Mouse (Mus musculus): Measurements from ENCODE around the gene Hist1h4i. TPM values are rescaled to one million over a fixed set of nuclear protein-coding genes. Genes with fewer than 3 reads are reported as not detected.
"Not testable (repeated sequence)": the region's sequence is repeated elsewhere in the genome, so short reads cannot be mapped to it uniquely, and the experiment has no call there.

The Hist1h4i gene
- polyA plus RNA-seq, 1 experiment = 15.7 TPM

DNA sequence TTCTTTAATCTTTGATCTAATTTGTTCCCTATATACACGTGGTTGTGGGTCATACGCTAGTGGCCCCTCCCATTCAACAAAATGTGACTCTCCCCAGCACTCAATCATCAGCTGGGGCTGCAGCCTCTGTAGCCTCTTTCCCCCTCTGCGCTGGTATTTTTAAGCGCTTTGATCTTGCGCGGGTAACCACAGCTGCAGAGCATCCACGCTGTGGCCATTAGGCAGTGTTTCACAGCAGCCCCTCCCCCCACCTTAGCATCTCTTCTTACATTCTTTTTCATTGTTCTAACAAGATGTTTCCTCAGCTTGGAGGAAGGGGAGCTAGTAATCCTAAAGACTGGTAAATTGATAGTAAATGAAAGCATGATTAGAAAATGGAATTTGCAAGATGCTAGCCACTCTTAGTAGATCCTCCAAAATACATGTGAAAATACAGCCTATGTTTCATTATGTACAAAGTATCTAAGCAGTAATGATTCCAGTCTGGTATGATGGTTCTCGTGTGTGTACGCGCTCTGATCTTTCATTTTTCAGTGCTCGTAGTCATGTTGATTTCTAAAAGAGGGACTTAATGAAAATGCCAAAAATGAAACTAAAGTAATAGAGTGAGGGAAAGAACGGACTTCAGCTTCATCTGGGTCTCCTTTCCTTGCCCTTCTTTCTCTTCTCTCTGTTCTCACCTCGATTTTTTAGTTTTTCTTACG is 8.7 kb upstream of the Hist1h4i start:
- Histone ChIP-seq H3K27ac (ENCODE audit: insufficient read depth, low read length) (no peak overlapping the region), H3K4me3 (ENCODE audit: extremely low read depth, insufficient read depth, insufficient read length) (peak overlapping the region; percentile 60), H3K27me3 (ENCODE audit: control insufficient read depth, insufficient read depth, low read length) (no peaks in the 10 kb centered on the region), H3K4me1 (ENCODE audit: control insufficient read depth, insufficient read depth, insufficient read length) (no peaks in the 10 kb centered on the region; the same call in none of the 2 replicates), H3K36me3 (ENCODE audit: control insufficient read depth, insufficient read depth, low read length) (no peaks in the 10 kb centered on the region)
- no peak for DNase-seq (ENCODE audit: low read depth in 1 of 2, low spot score in 2 of 2)
- WGBS = under 1% methylated on average over 14 of the region's 14 CpGs
- no peak for TF ChIP-seq POLR2A (IDR thresholded peaks at IDR 0.05; ENCODE audit: low read depth, low read length)
- no peak for TF ChIP-seq CTCF (IDR thresholded peaks at IDR 0.05; ENCODE audit: extremely low read depth, insufficient read depth, insufficient read length, insufficient replicate concordance)

DNA sequence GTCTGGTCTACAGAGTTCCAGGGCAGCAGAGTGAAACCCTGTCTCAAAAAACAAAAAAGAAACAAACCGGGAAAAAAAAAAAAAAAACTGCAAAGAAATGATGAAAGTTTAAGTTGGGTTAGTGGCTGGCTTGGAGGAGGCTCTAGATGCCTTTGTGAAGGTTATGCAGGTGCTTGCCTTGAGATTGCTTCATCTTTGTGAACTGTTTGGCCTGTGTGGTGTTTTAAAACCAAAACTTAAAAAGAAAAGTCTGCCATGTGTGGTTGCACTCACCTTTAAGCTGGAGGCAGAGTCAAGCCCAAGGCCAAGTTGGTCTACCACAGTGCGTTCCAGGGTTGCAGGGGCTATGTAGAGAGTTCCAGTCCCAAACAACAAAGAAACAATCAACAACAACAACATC is 7.9 kb upstream of the Hist1h4i start:
- no peaks in the 10 kb centered on the region; the same call in none of the 2 replicates for H3K4me1 ChIP-seq (ENCODE audit: control insufficient read depth, insufficient read depth, insufficient read length)
- no peak for TF ChIP-seq POLR2A (IDR thresholded peaks at IDR 0.05; ENCODE audit: low read depth, low read length)
- H3K27ac ChIP-seq (ENCODE audit: insufficient read depth, low read length) = no peak overlapping the region
- no peak overlapping the region for H3K4me3 ChIP-seq (ENCODE audit: extremely low read depth, insufficient read depth, insufficient read length)
- no peaks in the 10 kb centered on the region for H3K27me3 ChIP-seq (ENCODE audit: control insufficient read depth, insufficient read depth, low read length)
- no peaks in the 10 kb centered on the region for H3K36me3 ChIP-seq (ENCODE audit: control insufficient read depth, insufficient read depth, low read length)
- 58% methylated on average over 2 of the region's 2 CpGs for WGBS
- DNase-seq (ENCODE audit: low read depth in 1 of 2, low spot score in 2 of 2) = no peak

DNA sequence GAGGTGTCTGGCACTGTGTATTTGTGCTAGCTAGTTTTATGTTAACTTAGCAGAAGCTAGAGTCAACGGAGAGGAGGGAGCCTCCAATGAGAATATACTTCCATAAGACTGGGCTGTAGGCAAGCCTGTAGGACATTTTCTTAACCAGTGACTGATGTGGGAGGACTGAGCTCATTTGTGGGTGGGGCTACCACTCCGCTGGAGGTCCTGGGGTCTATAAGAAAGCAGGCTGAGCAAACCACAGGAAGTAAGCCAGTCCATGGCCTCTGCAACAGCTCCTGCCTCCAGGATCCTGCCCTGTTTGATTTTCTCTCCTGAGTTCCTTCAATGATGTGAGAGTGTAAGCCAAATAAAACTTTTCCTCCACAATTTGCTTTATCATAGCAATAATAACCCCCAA is 4.1 kb upstream of the Hist1h4i start:
- DNase-seq (ENCODE audit: low read depth in 1 of 2, low spot score in 2 of 2) = no peak
- Histone ChIP-seq H3K27me3 (ENCODE audit: control insufficient read depth, insufficient read depth, low read length) (no peaks in the 10 kb centered on the region), H3K4me3 (ENCODE audit: extremely low read depth, insufficient read depth, insufficient read length) (no peak overlapping the region), H3K36me3 (ENCODE audit: control insufficient read depth, insufficient read depth, low read length) (no peaks in the 10 kb centered on the region), H3K27ac (ENCODE audit: insufficient read depth, low read length) (no peak overlapping the region), H3K4me1 (ENCODE audit: control insufficient read depth, insufficient read depth, insufficient read length) (no peaks in the 10 kb centered on the region; the same call in 1 of the 2 replicates)
- 44% methylated on average over 2 of the region's 2 CpGs for WGBS
- no peak for TF ChIP-seq POLR2A (IDR thresholded peaks at IDR 0.05; ENCODE audit: low read depth, low read length)
- no peak for TF ChIP-seq CTCF (IDR thresholded peaks at IDR 0.05; ENCODE audit: extremely low read depth, insufficient read depth, insufficient read length, insufficient replicate concordance)

DNA sequence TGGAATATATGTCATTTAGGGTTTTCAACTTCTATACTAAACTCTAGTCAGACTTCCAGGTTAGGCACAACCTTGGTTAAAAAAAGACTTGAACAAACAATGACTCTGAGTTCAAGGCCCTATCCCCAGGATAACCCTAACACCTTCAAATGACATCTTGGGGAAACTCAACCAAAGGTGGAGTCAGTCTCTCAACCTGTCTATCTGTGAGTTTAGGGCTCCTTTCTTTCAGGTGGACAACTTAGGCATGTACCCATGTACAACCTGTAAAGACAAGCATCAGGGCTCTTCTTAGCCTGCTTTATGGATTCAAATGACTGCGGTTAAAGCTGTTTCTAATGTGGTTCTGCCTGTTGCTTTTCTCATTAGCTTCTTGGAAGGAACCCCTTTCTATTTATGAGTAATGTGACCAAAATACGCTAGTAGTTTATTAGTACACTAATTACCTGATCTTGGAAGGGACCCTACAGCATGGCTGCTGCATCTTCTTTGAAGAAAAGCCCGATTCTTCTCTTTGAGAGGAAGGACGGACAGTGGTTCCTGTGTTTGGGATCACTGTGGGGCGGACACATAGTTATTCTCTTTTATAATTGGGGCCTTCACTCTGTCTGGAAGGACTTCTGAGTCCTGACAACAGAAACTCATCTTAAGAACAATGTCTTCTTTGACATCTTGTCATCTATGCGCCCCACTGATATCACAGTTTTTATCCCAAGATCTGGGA is 3.4 kb upstream of the Hist1h4i start:
- Histone ChIP-seq H3K27ac (ENCODE audit: insufficient read depth, low read length) (no peak overlapping the region), H3K27me3 (ENCODE audit: control insufficient read depth, insufficient read depth, low read length) (no peaks in the 10 kb centered on the region), H3K4me3 (ENCODE audit: extremely low read depth, insufficient read depth, insufficient read length) (no peak overlapping the region), H3K36me3 (ENCODE audit: control insufficient read depth, insufficient read depth, low read length) (no peaks in the 10 kb centered on the region), H3K4me1 (ENCODE audit: control insufficient read depth, insufficient read depth, insufficient read length) (no peaks in the 10 kb centered on the region)
- 94% methylated on average over 6 of the region's 6 CpGs for WGBS
- DNase-seq (ENCODE audit: low read depth in 1 of 2, low spot score in 2 of 2) = no peak
- TF ChIP-seq POLR2A (IDR thresholded peaks at IDR 0.05; ENCODE audit: low read depth, low read length) = no peak
- TF ChIP-seq CTCF (IDR thresholded peaks at IDR 0.05; ENCODE audit: extremely low read depth, insufficient read depth, insufficient read length, insufficient replicate concordance) = no peak

DNA sequence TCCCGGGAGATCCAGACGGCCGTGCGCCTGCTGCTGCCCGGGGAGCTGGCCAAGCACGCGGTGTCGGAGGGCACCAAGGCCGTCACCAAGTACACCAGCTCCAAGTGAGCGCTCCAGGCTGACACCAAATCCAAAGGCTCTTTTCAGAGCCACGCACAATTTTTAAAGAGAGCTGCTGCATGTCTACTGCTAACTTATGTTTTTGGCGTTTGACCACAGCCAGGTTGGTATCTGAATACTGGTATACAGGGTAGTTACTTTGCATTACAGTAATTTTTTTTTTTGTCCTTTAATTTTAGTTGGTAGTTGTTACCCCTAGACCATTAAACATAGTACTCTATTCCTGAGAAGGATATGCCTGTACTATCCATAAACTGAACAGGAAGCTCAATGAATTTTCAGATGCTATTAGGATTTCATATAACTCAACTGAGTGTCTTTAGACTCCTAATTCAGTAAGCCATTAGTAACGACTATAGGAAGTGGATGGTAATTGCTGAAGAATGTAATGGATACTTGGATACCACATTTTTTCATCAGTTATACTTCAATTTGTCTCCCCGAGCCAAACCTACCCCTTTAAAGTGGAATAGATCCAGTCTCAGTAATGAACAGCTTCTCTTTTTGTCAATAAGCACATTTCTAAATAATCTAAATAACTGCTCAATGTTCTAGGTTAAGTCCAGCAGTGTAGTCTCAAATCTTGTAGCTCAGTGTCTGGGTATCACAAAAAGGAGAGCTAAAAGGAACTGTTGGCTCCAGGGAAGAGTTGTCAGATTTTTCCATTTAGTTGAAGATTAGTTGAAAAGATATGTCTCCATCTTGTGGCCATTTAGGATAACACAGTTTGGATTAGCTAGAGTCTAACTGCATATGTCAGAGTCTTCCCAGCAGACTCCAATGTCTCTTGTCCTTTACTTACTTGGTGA is 2.6 kb upstream of the Hist1h4i start:
- no peak for DNase-seq (ENCODE audit: low read depth in 1 of 2, low spot score in 2 of 2)
- no peaks in the 10 kb centered on the region for H3K4me1 ChIP-seq (ENCODE audit: control insufficient read depth, insufficient read depth, insufficient read length)
- peak overlapping the region; percentile 51 for H3K4me3 ChIP-seq (ENCODE audit: extremely low read depth, insufficient read depth, insufficient read length)
- under 1% methylated on average over 13 of the region's 14 CpGs for WGBS
- H3K27ac ChIP-seq (ENCODE audit: insufficient read depth, low read length) = peak overlapping the region; percentile 89
- TF ChIP-seq POLR2A (IDR thresholded peaks at IDR 0.05; ENCODE audit: low read depth, low read length) (no peak), CTCF (IDR thresholded peaks at IDR 0.05; ENCODE audit: extremely low read depth, insufficient read depth, insufficient read length, insufficient replicate concordance) (no peak)
- no peaks in the 10 kb centered on the region for H3K36me3 ChIP-seq (ENCODE audit: control insufficient read depth, insufficient read depth, low read length)
- no peaks in the 10 kb centered on the region for H3K27me3 ChIP-seq (ENCODE audit: control insufficient read depth, insufficient read depth, low read length)

DNA sequence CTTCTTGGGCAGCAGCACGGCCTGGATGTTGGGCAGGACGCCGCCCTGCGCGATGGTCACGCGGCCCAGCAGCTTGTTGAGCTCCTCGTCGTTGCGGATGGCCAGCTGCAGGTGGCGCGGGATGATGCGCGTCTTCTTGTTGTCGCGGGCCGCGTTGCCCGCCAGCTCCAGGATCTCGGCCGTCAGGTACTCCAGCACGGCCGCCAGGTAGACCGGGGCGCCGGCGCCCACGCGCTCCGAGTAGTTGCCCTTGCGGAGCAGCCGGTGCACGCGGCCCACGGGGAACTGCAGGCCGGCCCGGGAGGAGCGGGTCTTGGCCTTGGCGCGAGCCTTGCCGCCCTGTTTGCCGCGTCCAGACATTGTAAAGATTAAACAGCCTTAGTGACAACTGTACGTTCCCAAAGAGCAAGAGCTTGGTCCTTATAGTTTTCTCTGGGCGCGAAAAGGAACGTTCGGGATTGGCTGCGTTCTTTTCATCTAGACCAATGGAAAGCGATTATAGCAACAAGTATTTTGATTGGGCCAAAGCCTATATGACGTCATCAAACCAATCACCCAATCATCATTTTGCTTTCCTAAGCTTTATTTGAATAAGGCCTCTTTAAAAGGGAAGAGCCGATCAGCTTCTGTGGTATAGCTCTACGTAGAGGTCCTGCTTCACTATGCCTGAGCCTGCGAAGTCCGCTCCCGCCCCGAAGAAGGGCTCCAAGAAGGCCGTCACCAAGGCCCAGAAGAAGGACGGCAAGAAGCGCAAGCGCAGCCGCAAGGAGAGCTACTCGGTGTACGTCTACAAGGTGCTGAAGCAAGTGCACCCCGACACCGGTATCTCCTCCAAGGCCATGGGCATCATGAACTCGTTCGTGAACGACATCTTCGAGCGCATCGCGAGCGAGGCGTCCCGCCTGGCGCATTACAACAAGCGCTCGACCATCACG is 1.7 kb upstream of the Hist1h4i start, which contains the start of the genes Hist1h2ag and Hist1h2bj:
TSS of gene Hist1h2ag (minus strand) at position 377 of the 935 bp plus-strand sequence.
TSS of gene Hist1h2bj (plus strand) at position 647 of the 935 bp plus-strand sequence.
- H3K36me3 ChIP-seq (ENCODE audit: control insufficient read depth, insufficient read depth, low read length); H3K4me1 ChIP-seq (ENCODE audit: control insufficient read depth, insufficient read depth, insufficient read length); H3K27me3 ChIP-seq (ENCODE audit: control insufficient read depth, insufficient read depth, low read length): not testable (repeated sequence)
- WGBS = under 1% methylated on average over 51 of the region's 80 CpGs
- H3K4me3 ChIP-seq (ENCODE audit: extremely low read depth, insufficient read depth, insufficient read length) = peak within 1 kb of the TSS; percentile 51
- peak; percentile 78 to 97 for DNase-seq (ENCODE audit: low read depth in 1 of 2, low spot score in 2 of 2)
- peak within 1 kb of the TSS; percentile 89 for H3K27ac ChIP-seq (ENCODE audit: insufficient read depth, low read length)
- TF ChIP-seq POLR2A (IDR thresholded peaks at IDR 0.05; ENCODE audit: low read depth, low read length) = peak; percentile 83
